Mouse (Mus musculus): ENCODE results near the gene Phf11c. TPM values are rescaled to one million over a fixed set of nuclear protein-coding genes. Genes with fewer than 3 reads are reported as not detected.
"Not testable (repeated sequence)": the region's sequence is repeated elsewhere in the genome, so short reads cannot be mapped to it uniquely, and the experiment has no call there.

The Phf11c gene
- polyA plus RNA-seq, 1 experiment from 2014 or later, result 0.79 TPM

DNA sequence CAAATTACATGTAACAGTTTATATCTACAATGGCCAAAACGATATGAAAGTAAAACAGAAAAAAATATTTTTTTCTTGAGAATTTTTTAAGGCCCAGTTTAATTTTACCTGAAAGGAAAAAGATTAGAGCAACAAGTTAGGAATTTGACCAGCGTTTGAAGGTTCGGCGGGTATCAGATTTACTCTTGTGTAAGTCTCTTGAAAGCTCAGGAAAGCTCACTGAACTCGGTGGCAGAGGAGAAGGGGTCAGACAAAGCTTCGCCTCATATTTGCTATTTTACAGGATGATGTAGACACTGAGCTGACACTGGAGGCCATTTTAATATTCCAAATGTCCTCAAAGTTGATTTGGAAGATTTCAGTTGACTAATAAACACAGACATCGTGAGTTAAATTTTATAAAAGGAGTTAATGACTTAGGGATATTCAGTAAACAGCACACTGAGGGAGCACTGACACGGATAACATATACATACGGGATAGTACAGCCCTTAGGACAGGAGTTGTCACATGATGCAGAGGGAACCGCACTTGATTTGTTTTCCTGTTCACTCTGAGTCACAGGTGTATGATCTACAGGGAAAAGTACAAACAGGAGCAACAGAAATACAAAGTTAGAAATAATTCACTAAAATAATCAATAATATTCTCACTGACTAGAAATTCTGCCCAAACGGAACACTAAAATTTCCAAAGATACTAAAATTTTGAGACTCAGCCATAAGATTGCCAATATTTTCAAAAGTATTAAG is 27.9 kb upstream of the Phf11c start:
- Histone ChIP-seq H3K4me1 (ENCODE audit: control insufficient read depth, insufficient read depth, low read length) (no peaks in the 10 kb centered on the region), H3K9ac (ENCODE audit: low read depth, low read length) (no peak overlapping the region), H3K4me2 (replicated peaks; ENCODE audit: low read depth, low read length) (no peak overlapping the region), H3K4me3 (ENCODE audit: low read length) (no peak overlapping the region), H3K9me3 (ENCODE audit: control insufficient read depth, low read length) (no peaks in the 10 kb centered on the region), H3K27me3 (ENCODE audit: control insufficient read depth, insufficient read depth, low read length) (no peaks in the 10 kb centered on the region), H3K27ac (ENCODE audit: low read depth, low read length) (no peak overlapping the region), H3K36me3 (ENCODE audit: control insufficient read depth, insufficient read depth, low read length) (peaks cover 6% of the 10 kb centered on the region; the same call in 1 of the 2 replicates)
- WGBS, result 59% methylated on average over 11 of the region's 11 CpGs
- ATAC-seq (ENCODE audit: low FRiP score, low TSS enrichment), result no peak

- Histone ChIP-seq H3K36me3 (ENCODE audit: control insufficient read depth, insufficient read depth, low read length) (peaks cover 5% of the 10 kb centered on the region; the same call in 1 of the 2 replicates), H3K4me3 (ENCODE audit: low read length) (no peak overlapping the region), H3K9ac (ENCODE audit: low read depth, low read length) (no peak overlapping the region), H3K27ac (ENCODE audit: low read depth, low read length) (no peak overlapping the region), H3K27me3 (ENCODE audit: control insufficient read depth, insufficient read depth, low read length) (no peaks in the 10 kb centered on the region), H3K4me1 (ENCODE audit: control insufficient read depth, insufficient read depth, low read length) (no peaks in the 10 kb centered on the region), H3K4me2 (replicated peaks; ENCODE audit: low read depth, low read length) (no peak overlapping the region), H3K9me3 (ENCODE audit: control insufficient read depth, low read length) (no peaks in the 10 kb centered on the region)
- WGBS, result 88% methylated on average over 4 of the region's 4 CpGs
- no peak for ATAC-seq (ENCODE audit: low FRiP score, low TSS enrichment)
These were observed 23.0 kb upstream of the Phf11c start for GRCm38 (mm10) chr14:59418171-59418570.

- H3K27ac ChIP-seq (ENCODE audit: low read depth, low read length); H3K36me3 ChIP-seq (ENCODE audit: control insufficient read depth, insufficient read depth, low read length); H3K9ac ChIP-seq (ENCODE audit: low read depth, low read length); H3K4me3 ChIP-seq (ENCODE audit: low read length); H3K27me3 ChIP-seq (ENCODE audit: control insufficient read depth, insufficient read depth, low read length); H3K9me3 ChIP-seq (ENCODE audit: control insufficient read depth, low read length); ATAC-seq (ENCODE audit: low FRiP score, low TSS enrichment); H3K4me2 ChIP-seq (replicated peaks; ENCODE audit: low read depth, low read length); H3K4me1 ChIP-seq (ENCODE audit: control insufficient read depth, insufficient read depth, low read length): not testable (repeated sequence)
- WGBS, result 91% methylated on average over 2 of the region's 2 CpGs
These were observed 19.8 kb upstream of the Phf11c start for GRCm38 (mm10) chr14:59414979-59415378.

DNA sequence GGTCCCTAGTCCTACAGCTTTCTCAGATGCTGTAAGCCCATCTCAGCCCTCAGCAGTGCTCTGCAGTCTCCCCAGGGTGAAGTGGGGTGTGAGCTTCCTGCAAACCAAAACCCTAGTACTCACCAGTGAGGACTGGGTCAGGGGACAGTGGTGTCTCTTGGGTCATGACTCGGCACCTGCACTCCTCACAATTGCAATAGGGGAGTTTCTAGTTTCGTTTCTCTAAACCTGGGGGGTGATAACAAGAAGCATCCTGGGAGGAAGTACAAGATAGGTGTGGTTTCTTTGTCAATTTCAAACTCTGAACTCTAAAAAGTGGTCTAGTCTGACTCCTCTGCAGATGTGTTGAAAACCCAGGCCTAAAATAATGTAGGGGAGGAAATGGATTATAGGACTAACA is 1.8 kb upstream of the Phf11c start:
- H3K4me1 ChIP-seq (ENCODE audit: control insufficient read depth, insufficient read depth, low read length), result no peaks in the 10 kb centered on the region
- H3K36me3 ChIP-seq (ENCODE audit: control insufficient read depth, insufficient read depth, low read length), result 0 out of 2 replicates have a peak, but pooled peaks cover 3% of the 10 kb centered on the region
- H3K4me3 ChIP-seq (ENCODE audit: low read length), result no peak overlapping the region
- no peak overlapping the region for H3K9ac ChIP-seq (ENCODE audit: low read depth, low read length)
- no peaks in the 10 kb centered on the region for H3K9me3 ChIP-seq (ENCODE audit: control insufficient read depth, low read length)
- H3K27me3 ChIP-seq (ENCODE audit: control insufficient read depth, insufficient read depth, low read length), result no peaks in the 10 kb centered on the region
- no peak overlapping the region for H3K4me2 ChIP-seq (replicated peaks; ENCODE audit: low read depth, low read length)
- H3K27ac ChIP-seq (ENCODE audit: low read depth, low read length), result no peak overlapping the region
- WGBS, result 82% methylated on average over 2 of the region's 2 CpGs
- ATAC-seq (ENCODE audit: low FRiP score, low TSS enrichment), result no peak

GRCm38 (mm10) chr14:59390181-59390580 is 5.0 kb downstream of the Phf11c start:
- 57% methylated on average over 4 of the region's 4 CpGs for WGBS
- not testable (repeated sequence) for ATAC-seq (ENCODE audit: low FRiP score, low TSS enrichment); H3K27ac ChIP-seq (ENCODE audit: low read depth, low read length); H3K4me3 ChIP-seq (ENCODE audit: low read length); H3K4me1 ChIP-seq (ENCODE audit: control insufficient read depth, insufficient read depth, low read length); H3K36me3 ChIP-seq (ENCODE audit: control insufficient read depth, insufficient read depth, low read length); H3K9me3 ChIP-seq (ENCODE audit: control insufficient read depth, low read length); H3K27me3 ChIP-seq (ENCODE audit: control insufficient read depth, insufficient read depth, low read length); H3K4me2 ChIP-seq (replicated peaks; ENCODE audit: low read depth, low read length); H3K9ac ChIP-seq (ENCODE audit: low read depth, low read length)

- H3K27me3 ChIP-seq (ENCODE audit: control insufficient read depth, insufficient read depth, low read length), result no peaks in the 10 kb centered on the region
- no peak overlapping the region for H3K9ac ChIP-seq (ENCODE audit: low read depth, low read length)
- H3K36me3 ChIP-seq (ENCODE audit: control insufficient read depth, insufficient read depth, low read length), result no peaks in the 10 kb centered on the region
- no peaks in the 10 kb centered on the region for H3K9me3 ChIP-seq (ENCODE audit: control insufficient read depth, low read length)
- WGBS, result 67% methylated on average over 1 of the region's 1 CpGs
- H3K4me1 ChIP-seq (ENCODE audit: control insufficient read depth, insufficient read depth, low read length), result no peaks in the 10 kb centered on the region
- no peak overlapping the region for H3K4me2 ChIP-seq (replicated peaks; ENCODE audit: low read depth, low read length)
- no peak for ATAC-seq (ENCODE audit: low FRiP score, low TSS enrichment)
- no peak overlapping the region for H3K27ac ChIP-seq (ENCODE audit: low read depth, low read length)
- H3K4me3 ChIP-seq (ENCODE audit: low read length), result no peak overlapping the region
These were observed 5.6 kb downstream of the Phf11c start for GRCm38 (mm10) chr14:59389532-59389931.

GRCm38 (mm10) chr14:59370348-59371068 is 24.7 kb downstream of the Phf11c start:
- H3K4me2 ChIP-seq (replicated peaks; ENCODE audit: low read depth, low read length), result no peak overlapping the region
- no peak for ATAC-seq (ENCODE audit: low FRiP score, low TSS enrichment)
- H3K27ac ChIP-seq (ENCODE audit: low read depth, low read length), result no peak overlapping the region
- H3K36me3 ChIP-seq (ENCODE audit: control insufficient read depth, insufficient read depth, low read length), result no peaks in the 10 kb centered on the region
- no peaks in the 10 kb centered on the region for H3K27me3 ChIP-seq (ENCODE audit: control insufficient read depth, insufficient read depth, low read length)
- WGBS, result 91% methylated on average over 25 of the region's 25 CpGs
- 0 out of 2 replicates have a peak, but pooled peaks cover 2% of the 10 kb centered on the region for H3K9me3 ChIP-seq (ENCODE audit: control insufficient read depth, low read length)
- no peak overlapping the region for H3K4me3 ChIP-seq (ENCODE audit: low read length)
- H3K9ac ChIP-seq (ENCODE audit: low read depth, low read length), result no peak overlapping the region
- no peaks in the 10 kb centered on the region for H3K4me1 ChIP-seq (ENCODE audit: control insufficient read depth, insufficient read depth, low read length)

DNA sequence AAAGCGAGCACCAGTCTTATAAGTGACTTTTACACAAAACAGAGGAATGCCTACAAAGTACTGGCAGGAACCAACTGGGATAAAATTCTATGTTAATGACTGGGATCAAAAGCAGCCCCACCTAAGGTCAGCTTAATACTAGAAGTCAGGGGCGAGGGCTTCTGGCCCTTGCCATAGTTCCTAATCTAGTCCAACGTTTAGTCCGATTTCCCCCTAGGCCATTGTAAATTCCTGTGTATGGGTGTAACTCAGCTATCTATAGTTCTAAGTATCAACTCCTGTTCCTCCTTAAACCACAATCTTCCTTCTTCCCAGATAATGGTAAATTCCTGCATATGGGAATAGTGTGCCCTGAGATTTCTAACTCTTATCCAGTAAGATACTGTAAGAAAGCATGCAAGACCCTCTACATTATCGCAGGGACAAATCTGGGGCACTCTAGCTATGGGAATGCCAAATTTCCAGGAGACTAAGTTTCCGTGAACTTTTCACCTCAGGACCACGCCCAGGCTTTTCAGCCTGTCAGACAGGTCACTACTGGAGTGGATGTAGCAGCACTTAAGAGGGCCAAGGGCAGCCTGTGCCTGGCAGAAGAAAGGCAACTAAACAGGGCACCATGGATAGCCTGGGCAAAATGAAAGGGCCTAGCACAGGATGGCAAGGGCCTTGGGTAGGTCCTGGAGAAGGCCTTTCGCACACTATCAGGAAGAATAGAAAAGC is 28.6 kb downstream of the Phf11c start:
- no peak overlapping the region for H3K9ac ChIP-seq (ENCODE audit: low read depth, low read length)
- 82% methylated on average over 8 of the region's 8 CpGs for WGBS

GRCm38 (mm10) chr14:59365244-59365644 is 29.9 kb downstream of the Phf11c start, which contains the start of gene Phf11d:
Gene Phf11d, minus strand, starts transcription at chr14:59365470.
- Histone ChIP-seq H3K36me3 (ENCODE audit: control insufficient read depth, insufficient read depth, low read length) (no peaks in the 10 kb centered on the region), H3K9ac (ENCODE audit: low read depth, low read length) (no peak within 1 kb of the TSS), H3K9me3 (ENCODE audit: control insufficient read depth, low read length) (no peaks in the 10 kb centered on the region), H3K4me3 (ENCODE audit: low read length) (no peak within 1 kb of the TSS), H3K4me2 (replicated peaks; ENCODE audit: low read depth, low read length) (no peak within 1 kb of the TSS), H3K27me3 (ENCODE audit: control insufficient read depth, insufficient read depth, low read length) (no peaks in the 10 kb centered on the region), H3K4me1 (ENCODE audit: control insufficient read depth, insufficient read depth, low read length) (no peaks in the 10 kb centered on the region), H3K27ac (ENCODE audit: low read depth, low read length) (no peak within 1 kb of the TSS)
- ATAC-seq (ENCODE audit: low FRiP score, low TSS enrichment), result no peak
- WGBS, result 80% methylated on average over 6 of the region's 6 CpGs

More for the DNA sequence above, 28.6 kb downstream of the Phf11c start:
- Histone ChIP-seq H3K4me3 (ENCODE audit: low read length) (no peak overlapping the region), H3K4me1 (ENCODE audit: control insufficient read depth, insufficient read depth, low read length) (no peaks in the 10 kb centered on the region), H3K27ac (ENCODE audit: low read depth, low read length) (no peak overlapping the region), H3K36me3 (ENCODE audit: control insufficient read depth, insufficient read depth, low read length) (no peaks in the 10 kb centered on the region), H3K4me2 (replicated peaks; ENCODE audit: low read depth, low read length) (no peak overlapping the region), H3K27me3 (ENCODE audit: control insufficient read depth, insufficient read depth, low read length) (no peaks in the 10 kb centered on the region), H3K9me3 (ENCODE audit: control insufficient read depth, low read length) (0 out of 2 replicates have a peak, but pooled peaks cover 2% of the 10 kb centered on the region)
- ATAC-seq (ENCODE audit: low FRiP score, low TSS enrichment), result no peak
